Mouse (Mus musculus) erythroblast, embryonic 14.5 days (primary cell): Measurements from ENCODE around the gene Trmt10a. TPM values are rescaled to one million over a fixed set of nuclear protein-coding genes. Genes with fewer than 3 reads are reported as not detected.

Source experiments
- H3K27me3 ChIP-seq: 2 replicates; pipeline ENCODE4 v1.6.1; 2012; ENCODE audit warnings: inconsistent platforms; ENCODE audit not compliant: control insufficient read depth
- H3K36me3 ChIP-seq: 2 replicates; pipeline ENCODE4 v1.6.1; 2012; ENCODE audit warnings: mild to moderate bottlenecking, inconsistent platforms; ENCODE audit not compliant: control insufficient read depth
- H3K4me1 ChIP-seq: 2 replicates; pipeline ENCODE4 v1.6.1; 2012; ENCODE audit warnings: inconsistent platforms; ENCODE audit not compliant: control insufficient read depth
- H3K4me3 ChIP-seq: replicated peaks from 2 replicates; pipeline ENCODE3; 2012; ENCODE audit warnings: moderate library complexity, mild to moderate bottlenecking, inconsistent platforms
- H3K9me3 ChIP-seq: 2 replicates; pipeline ENCODE4 v1.6.1; 2012; ENCODE audit warnings: low read length, inconsistent platforms, mixed read lengths; ENCODE audit not compliant: control insufficient read depth
- GATA1 ChIP-seq: IDR thresholded peaks from 2 replicates; pipeline ENCODE4 v1.6.1; 2012; ENCODE audit warnings: low read length, inconsistent platforms, mixed read lengths
- TAL1 ChIP-seq: IDR thresholded peaks from 3 replicates; pipeline ENCODE4 v1.6.1; 2012; ENCODE audit warnings: low read length, inconsistent platforms, mixed read lengths
- polyA plus RNA-seq: library from polyadenylated mRNA; stranded (reverse); fragments of >175 nt; gene quantifications from 2 replicates; pipeline ENCODE4 v1.2.3, GENCODE M21; 2012

The Trmt10a gene
- polyA plus RNA-seq, 1 experiment: 0.54 TPM

DNA sequence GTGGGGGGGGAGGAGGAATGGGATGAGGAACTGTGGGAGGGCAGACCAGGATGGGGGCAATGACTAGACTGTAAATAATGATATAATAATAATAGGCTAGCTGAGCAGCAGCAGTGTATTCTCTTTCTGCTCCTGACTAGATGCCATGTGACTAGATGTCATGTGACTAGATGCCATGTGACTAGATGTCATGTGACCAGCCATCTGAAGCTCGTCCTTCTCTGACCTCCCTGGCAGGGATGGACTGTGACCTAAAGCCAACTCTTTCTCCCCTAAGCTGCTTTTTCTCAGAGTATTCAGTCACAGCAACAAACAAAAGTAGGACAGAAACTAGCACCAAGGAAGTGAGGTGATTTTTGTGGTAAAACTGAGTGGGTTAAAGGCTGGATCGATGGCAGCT, 38.8 kb downstream of the Trmt10a start:
- H3K36me3 ChIP-seq: no peaks in the 10 kb centered on the region
- no peaks in the 10 kb centered on the region for H3K9me3 ChIP-seq
- no peaks in the 10 kb centered on the region for H3K4me1 ChIP-seq
- H3K27me3 ChIP-seq: no peaks in the 10 kb centered on the region
- TF ChIP-seq GATA1: no peak
- no peak for TF ChIP-seq TAL1
- no peak overlapping the region for H3K4me3 ChIP-seq

DNA sequence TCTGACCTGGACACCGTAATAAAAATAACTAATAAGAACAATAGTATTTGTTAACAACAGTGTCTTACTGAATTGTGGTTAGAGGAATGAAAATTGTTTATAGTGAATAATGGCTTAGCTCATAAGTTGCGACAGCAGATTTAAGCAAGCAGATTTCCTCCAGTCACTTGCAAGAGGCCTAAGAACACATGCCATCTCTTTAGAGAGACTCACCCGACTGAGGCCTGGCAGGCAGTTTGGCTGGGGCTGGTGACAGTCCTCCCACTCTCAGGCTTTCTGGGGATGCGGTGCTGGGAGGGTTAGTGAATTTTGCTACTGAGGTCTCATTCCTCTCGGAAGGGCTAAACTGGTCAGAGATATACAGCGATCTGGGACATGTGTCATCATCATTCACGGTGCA, 40.1 kb downstream of the Trmt10a start:
- H3K4me1 ChIP-seq: no peaks in the 10 kb centered on the region
- no peaks in the 10 kb centered on the region for H3K9me3 ChIP-seq
- H3K4me3 ChIP-seq: no peak overlapping the region
- TF ChIP-seq GATA1 (no peak), TAL1 (no peak)
- H3K36me3 ChIP-seq: no peaks in the 10 kb centered on the region
- no peaks in the 10 kb centered on the region for H3K27me3 ChIP-seq

GRCm38 (mm10) chr3:138185290-138185689, 42.0 kb downstream of the Trmt10a start:
- TF ChIP-seq GATA1: no peak
- TF ChIP-seq TAL1: no peak
- H3K27me3 ChIP-seq: no peaks in the 10 kb centered on the region
- no peaks in the 10 kb centered on the region for H3K4me1 ChIP-seq
- H3K36me3 ChIP-seq: no peaks in the 10 kb centered on the region
- no peak overlapping the region for H3K4me3 ChIP-seq
- H3K9me3 ChIP-seq: no peaks in the 10 kb centered on the region

DNA sequence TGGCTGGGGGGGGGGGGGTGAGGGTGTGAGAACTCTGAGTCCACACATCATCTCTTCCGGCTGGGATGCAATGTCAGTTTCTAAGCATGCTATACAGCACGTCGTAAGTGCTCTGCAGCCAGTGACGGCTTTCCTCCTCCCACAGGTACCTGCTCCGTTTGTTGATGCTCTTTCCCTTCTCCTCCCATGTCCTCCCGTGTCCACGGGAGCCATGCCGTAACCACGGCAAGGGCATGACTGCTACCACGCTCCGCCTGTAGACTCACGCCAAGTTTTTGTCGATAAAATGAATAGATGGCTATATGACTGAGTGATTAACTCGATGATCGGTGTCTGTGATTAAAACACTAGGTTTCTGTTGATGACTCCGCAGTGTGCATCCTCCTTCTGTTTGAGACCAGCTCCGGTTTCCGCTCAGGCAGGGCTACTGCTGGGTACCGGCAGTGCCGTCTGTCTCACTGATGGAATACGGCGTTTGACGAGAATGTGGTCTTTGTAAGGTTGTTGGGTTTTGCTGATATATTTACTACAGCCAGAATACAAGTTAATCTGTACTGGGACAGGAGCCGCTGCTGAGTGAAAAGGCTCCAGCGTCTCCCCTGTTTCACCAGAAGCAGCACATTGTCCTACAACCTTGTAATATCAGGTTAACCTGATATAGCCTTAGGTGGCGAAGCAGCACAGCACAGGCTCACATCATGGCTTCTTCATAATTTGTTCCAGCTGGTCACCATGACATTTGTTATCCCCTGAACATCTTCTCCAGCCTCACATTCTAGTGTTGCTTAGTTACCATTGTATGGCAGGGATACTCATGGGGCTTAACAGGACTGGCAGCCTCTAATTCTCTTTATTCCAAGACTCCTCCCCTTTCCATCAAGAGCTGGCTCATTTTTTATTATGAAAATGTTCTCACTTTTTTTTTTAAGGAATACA, 43.0 kb downstream of the Trmt10a start:
- H3K9me3 ChIP-seq: no peaks in the 10 kb centered on the region
- H3K4me3 ChIP-seq: no peak overlapping the region
- no peaks in the 10 kb centered on the region for H3K36me3 ChIP-seq
- no peaks in the 10 kb centered on the region for H3K4me1 ChIP-seq
- no peaks in the 10 kb centered on the region for H3K27me3 ChIP-seq
- TF ChIP-seq GATA1 (no peak), TAL1 (no peak)

DNA sequence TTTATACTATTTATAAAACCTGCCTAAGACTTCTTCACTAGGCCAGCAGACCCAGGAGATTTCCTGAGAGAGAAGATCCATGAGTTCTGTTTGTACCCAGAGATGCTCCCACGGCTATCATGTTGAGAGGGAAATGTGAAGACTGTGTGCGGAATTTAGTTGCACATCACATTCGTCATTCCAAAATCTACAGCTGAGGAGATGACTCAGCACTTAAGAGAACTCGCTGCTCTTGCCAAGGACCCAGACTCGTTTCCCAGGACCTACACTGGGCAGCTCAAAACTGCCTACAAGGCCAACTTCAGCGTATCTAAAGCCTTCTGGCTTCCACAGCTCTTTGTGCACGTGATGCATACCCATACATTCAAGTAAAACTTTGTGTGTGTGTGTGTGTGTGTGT, 49.0 kb downstream of the Trmt10a start:
- Histone ChIP-seq H3K27me3 (no peaks in the 10 kb centered on the region), H3K4me1 (no peaks in the 10 kb centered on the region), H3K4me3 (no peak overlapping the region), H3K36me3 (no peaks in the 10 kb centered on the region), H3K9me3 (no peaks in the 10 kb centered on the region)
- no peak for TF ChIP-seq GATA1
- TF ChIP-seq TAL1: no peak

DNA sequence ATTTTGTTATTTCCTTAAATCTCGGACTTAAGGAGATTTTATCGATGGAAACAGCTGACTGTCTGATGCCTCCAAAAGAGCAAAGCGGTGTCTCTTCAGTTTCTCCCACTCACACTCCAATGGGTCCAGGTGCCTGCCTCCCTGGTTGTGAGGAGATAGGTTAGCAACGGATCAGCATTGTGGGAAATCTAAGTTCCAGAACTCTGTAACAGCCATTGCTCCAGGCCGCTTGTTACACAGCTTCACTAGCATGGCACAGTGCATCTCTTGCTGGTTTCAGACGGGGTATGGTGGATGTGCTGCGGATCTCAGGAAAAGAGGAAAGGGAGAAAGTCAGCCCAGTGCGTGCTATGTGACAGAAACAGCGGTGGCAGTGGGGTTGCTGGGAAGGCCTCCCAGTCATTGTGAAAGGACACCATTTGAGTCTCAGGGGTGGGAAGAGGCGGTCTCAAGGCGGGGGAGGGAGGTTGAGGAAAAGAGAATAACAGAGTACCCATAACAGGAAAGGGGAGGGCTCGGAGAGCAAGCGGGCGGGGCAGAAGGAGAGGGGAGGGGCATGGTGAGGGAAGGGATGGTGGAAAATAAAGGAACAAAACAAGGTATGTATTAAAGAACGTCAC, 50.5 kb downstream of the Trmt10a start, which contains the start of gene 4930579F01Rik:
Gene 4930579F01Rik, minus strand, starts transcription at position 143 of the 620 bp plus-strand sequence.
- no peaks in the 10 kb centered on the region for H3K4me1 ChIP-seq
- H3K4me3 ChIP-seq: no peak within 1 kb of the TSS
- no peaks in the 10 kb centered on the region for H3K27me3 ChIP-seq
- TF ChIP-seq GATA1: no peak
- no peak for TF ChIP-seq TAL1
- no peaks in the 10 kb centered on the region for H3K36me3 ChIP-seq
- no peaks in the 10 kb centered on the region for H3K9me3 ChIP-seq

DNA sequence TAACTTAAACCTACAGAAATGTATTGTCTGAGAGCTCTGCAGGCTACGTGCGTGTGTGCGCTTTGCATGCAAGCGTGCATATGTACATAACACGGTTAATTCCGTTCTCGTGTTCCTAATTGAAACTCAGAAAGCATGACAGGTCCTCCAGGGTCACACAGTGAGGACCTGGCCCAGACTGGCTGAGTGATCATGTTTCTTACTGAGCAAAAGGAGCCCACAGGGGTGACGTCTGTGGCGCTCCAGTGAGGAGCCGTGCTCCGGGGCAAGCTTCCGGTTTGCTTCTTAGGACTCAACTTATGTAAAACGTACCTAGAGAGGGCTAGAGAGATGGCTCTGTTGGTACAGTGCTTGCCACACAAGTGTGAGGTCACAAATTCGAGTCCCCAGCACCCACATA, 53.8 kb downstream of the Trmt10a start:
- Histone ChIP-seq H3K27me3 (no peaks in the 10 kb centered on the region), H3K4me1 (no peaks in the 10 kb centered on the region), H3K9me3 (no peaks in the 10 kb centered on the region), H3K4me3 (no peak overlapping the region), H3K36me3 (no peaks in the 10 kb centered on the region)
- TF ChIP-seq TAL1 (no peak), GATA1 (no peak)

DNA sequence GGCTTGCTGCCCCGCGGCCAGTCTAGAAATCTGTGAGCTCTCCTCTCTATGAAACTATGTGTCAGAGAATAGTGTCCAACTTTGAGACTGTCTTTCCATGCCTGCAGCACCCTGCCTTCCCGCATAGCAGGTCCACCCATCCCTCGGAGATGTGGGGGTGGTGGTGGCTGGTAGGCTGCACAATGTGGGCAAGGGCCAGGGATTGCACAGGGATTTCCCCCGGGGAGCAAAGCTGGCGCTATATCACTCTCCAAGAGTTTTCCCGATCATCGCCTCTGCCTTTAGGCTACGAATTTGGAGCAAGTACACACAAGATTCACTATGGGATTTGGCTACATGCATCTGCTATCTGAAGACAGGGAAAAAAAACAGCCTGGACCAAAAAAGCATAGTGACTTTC, 54.3 kb downstream of the Trmt10a start:
- TF ChIP-seq TAL1 (no peak), GATA1 (no peak)

DNA sequence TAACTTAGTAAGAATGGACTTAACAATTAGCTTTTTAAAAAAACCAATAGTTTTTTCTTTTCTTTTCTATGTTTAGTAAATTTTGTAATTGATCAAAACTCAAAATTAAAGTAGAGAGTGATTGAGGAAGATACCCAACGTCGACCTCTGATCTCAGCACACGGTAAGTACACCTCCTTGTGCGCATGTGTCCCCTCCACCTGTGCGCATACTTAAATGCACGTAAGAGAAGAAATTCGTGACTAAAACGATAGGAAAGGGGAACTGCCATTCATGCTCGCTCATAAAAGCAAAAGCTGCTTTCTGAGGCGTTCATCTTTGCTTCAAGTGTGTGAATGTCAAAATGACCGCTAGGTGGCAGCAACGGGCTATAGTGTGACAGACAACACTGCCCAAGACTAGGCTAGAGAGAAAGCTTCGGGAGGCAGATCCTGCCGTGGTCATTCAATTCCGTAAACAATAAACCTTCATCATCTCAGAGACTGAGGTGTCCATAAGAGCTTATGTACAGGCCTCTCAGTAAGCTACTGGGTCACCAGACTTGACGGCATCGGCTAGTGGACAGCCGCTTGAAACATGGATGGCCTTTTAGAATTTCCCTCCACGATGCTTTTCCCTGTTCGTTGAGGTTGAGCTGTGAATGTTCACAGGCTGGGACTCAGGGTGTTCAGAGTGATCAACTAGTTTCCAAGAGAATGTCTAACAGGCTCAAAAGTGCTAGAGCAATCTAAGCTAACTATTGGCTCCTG, 54.9 kb downstream of the Trmt10a start:
- Histone ChIP-seq H3K9me3 (no peaks in the 10 kb centered on the region), H3K4me3 (no peak overlapping the region), H3K4me1 (no peaks in the 10 kb centered on the region), H3K27me3 (no peaks in the 10 kb centered on the region), H3K36me3 (no peaks in the 10 kb centered on the region)
- TF ChIP-seq GATA1 (no peak), TAL1 (no peak)

More for the DNA sequence above, 54.3 kb downstream of the Trmt10a start:
- no peaks in the 10 kb centered on the region for H3K36me3 ChIP-seq
- no peaks in the 10 kb centered on the region for H3K27me3 ChIP-seq
- H3K4me1 ChIP-seq: no peaks in the 10 kb centered on the region
- no peak overlapping the region for H3K4me3 ChIP-seq
- H3K9me3 ChIP-seq: no peaks in the 10 kb centered on the region
